ENCODE assay signal across 12 mouse cellular contexts in genomic region chr6:128070072-128070872, GRCm38 (mm10).
A peak's percentile ranks its signal among the peaks of the same experiment; 100 is the strongest.
DNase-seq lines count a peak whose midpoint lies in the region; ATAC-seq lines count a peak whose summit lies in the region.
"Had no signal": no experiment of that assay in that cellular context is flagged by ENCODE, and none has a peak within 500 bp of the region (broad histone marks: within the 10 kb centered on the region; RNA-seq: fewer than 3 reads in every experiment).

No protein-coding gene starts in this region.

- no peak overlapping the region for H3K4me3 ChIP-seq in heart, embryonic 16.5 days (ENCODE audit: low read length)
- H3K4me3 ChIP-seq in embryonic facial prominence, embryonic 10.5 days, result no peak overlapping the region
- no peak overlapping the region for H3K4me3 ChIP-seq in hindbrain, embryonic 14.5 days (replicated peaks; ENCODE audit: low read length)
- no peak overlapping the region for H3K4me3 ChIP-seq in neural tube, embryonic 15.5 days (replicated peaks)

- H3K9ac ChIP-seq in heart, embryonic 16.5 days (ENCODE audit: low read length), result peak overlapping the region; percentile 23; the same call in 1 of the 2 replicates
- H3K9ac ChIP-seq in hindbrain, embryonic 14.5 days, result no peak overlapping the region
- H3K9ac ChIP-seq in neural tube, embryonic 15.5 days (replicated peaks), result no peak overlapping the region

- intact Hi-C loops in heart, postnatal 36 days (cut with DNase I), result no loop called here

- 67% methylated on average over 19 of the region's 19 CpGs for WGBS in heart, embryonic 16.5 days
- WGBS in embryonic facial prominence, embryonic 10.5 days, result 79% methylated on average over 19 of the region's 19 CpGs
- WGBS in hindbrain, embryonic 14.5 days, result 75% methylated on average over 19 of the region's 19 CpGs
- 73% methylated on average over 19 of the region's 19 CpGs for WGBS in neural tube, embryonic 15.5 days

- H3K27ac ChIP-seq in heart, embryonic 16.5 days (ENCODE audit: low read length), result peak overlapping the region; percentile 40
- H3K27ac ChIP-seq in embryonic facial prominence, embryonic 10.5 days (replicated peaks), result peak overlapping the region; percentile 71
- H3K27ac ChIP-seq in hindbrain, embryonic 14.5 days, result peak overlapping the region; percentile 3; the same call in 1 of the 2 replicates
- 0 out of 2 replicates have a peak overlapping the region, but pooled peaks have one; percentile 9 for H3K27ac ChIP-seq in neural tube, embryonic 15.5 days (replicated peaks)
- H3K27ac ChIP-seq: macrophage had no signal

- DNase-seq in heart, postnatal 36 days, result no peak
- peak; percentile 17 for DNase-seq in embryonic facial prominence, embryonic 10.5 days (ENCODE audit: low spot score)
- no peak for DNase-seq in hindbrain, embryonic 14.5 days (ENCODE audit: low spot score)
- DNase-seq in urinary bladder, adult 18-20 months (ENCODE audit: low spot score in 2 of 2), result no peak
- DNase-seq in thymus, adult 18-20 months, result no peak
- no peak for DNase-seq in left cerebral cortex, adult 8-10 months (ENCODE audit: low spot score in 2 of 2)
- DNase-seq: kidney, postnatal 36 days; liver; thymus, postnatal 14 days had no signal

- H3K9me3 ChIP-seq in heart, embryonic 16.5 days (replicated peaks; ENCODE audit: control insufficient read depth, low read length), result no peaks in the 10 kb centered on the region
- H3K9me3 ChIP-seq in embryonic facial prominence, embryonic 10.5 days, result no peaks in the 10 kb centered on the region
- no peaks in the 10 kb centered on the region for H3K9me3 ChIP-seq in hindbrain, embryonic 14.5 days (ENCODE audit: control insufficient read depth, low read length)
- H3K9me3 ChIP-seq in neural tube, embryonic 15.5 days (replicated peaks), result no peaks in the 10 kb centered on the region

- H3K36me3 ChIP-seq in heart, embryonic 16.5 days (ENCODE audit: control insufficient read depth, insufficient read depth), result 0 out of 2 replicates have a peak, but pooled peaks cover 3% of the 10 kb centered on the region
- peaks cover 13% of the 10 kb centered on the region; the same call in 1 of the 2 replicates for H3K36me3 ChIP-seq in embryonic facial prominence, embryonic 10.5 days (replicated peaks)
- no peaks in the 10 kb centered on the region for H3K36me3 ChIP-seq in hindbrain, embryonic 14.5 days (replicated peaks; ENCODE audit: control insufficient read depth, insufficient read depth)
- H3K36me3 ChIP-seq in neural tube, embryonic 15.5 days, result no peaks in the 10 kb centered on the region

- H3K4me2 ChIP-seq in heart, embryonic 16.5 days (ENCODE audit: low read depth, low read length), result no peak overlapping the region
- H3K4me2 ChIP-seq in hindbrain, embryonic 14.5 days (replicated peaks), result no peak overlapping the region
- no peak overlapping the region for H3K4me2 ChIP-seq in neural tube, embryonic 15.5 days

- H3K4me1 ChIP-seq in heart, embryonic 16.5 days (ENCODE audit: control insufficient read depth, insufficient read depth, low read length), result peaks cover 51% of the 10 kb centered on the region
- H3K4me1 ChIP-seq in embryonic facial prominence, embryonic 10.5 days, result peaks cover 78% of the 10 kb centered on the region
- H3K4me1 ChIP-seq in hindbrain, embryonic 14.5 days (replicated peaks; ENCODE audit: control insufficient read depth, insufficient read depth, low read length), result peaks cover 13% of the 10 kb centered on the region; the same call in 1 of the 2 replicates
- peaks cover 31% of the 10 kb centered on the region for H3K4me1 ChIP-seq in neural tube, embryonic 15.5 days

- no peaks in the 10 kb centered on the region for H3K27me3 ChIP-seq in heart, embryonic 16.5 days (ENCODE audit: control insufficient read depth, insufficient read depth, low read length)
- H3K27me3 ChIP-seq in embryonic facial prominence, embryonic 10.5 days (replicated peaks; ENCODE audit: low read depth, poor library complexity, severe bottlenecking), result no peaks in the 10 kb centered on the region
- H3K27me3 ChIP-seq in hindbrain, embryonic 14.5 days (ENCODE audit: control insufficient read depth, insufficient read depth, low read length), result no peaks in the 10 kb centered on the region
- no peaks in the 10 kb centered on the region for H3K27me3 ChIP-seq in neural tube, embryonic 15.5 days (replicated peaks)

- ATAC-seq in heart, embryonic 16.5 days (replicated peaks; ENCODE audit: extremely low read depth, insufficient read depth, low FRiP score), result no peak
- no peak for ATAC-seq in hindbrain, embryonic 14.5 days (ENCODE audit: low FRiP score)
- ATAC-seq in neural tube, embryonic 15.5 days (ENCODE audit: low FRiP score), result no peak

Comparison
In these comparisons a context has a peak if more than half of its experiments do, and no peak if none do; other contexts are left out.
1. H3K27ac ChIP-seq: peak in every context shown above with its lines; median percentile 71 in embryonic facial prominence, embryonic 10.5 days; 40 in heart, embryonic 16.5 days; 9 in neural tube, embryonic 15.5 days; 3 in hindbrain, embryonic 14.5 days.